Mouse (Mus musculus) brain, embryonic 18.5 days (tissue): Measurements from ENCODE around the gene Usp22.
"Not testable (repeated sequence)": the region's sequence is repeated elsewhere in the genome, so short reads cannot be mapped to it uniquely, and the experiment has no call there.

Source experiments
- DNase-seq: peaks from one replicate; pipeline ENCODE4 v3.0.0-alpha.2; 2012; ENCODE audit warnings: low read depth, low spot score

The Usp22 gene

GRCm38 (mm10) chr11:61143564-61144469 is 31.0 kb downstream of the Usp22 start:
- DNase-seq = no peak

- DNase-seq = no peak
Measured at GRCm38 (mm10) chr11:61142941-61143530, 31.8 kb downstream of the Usp22 start.

GRCm38 (mm10) chr11:61142262-61142661 is 32.6 kb downstream of the Usp22 start:
- DNase-seq = no peak

- no peak for DNase-seq
Measured at GRCm38 (mm10) chr11:61141693-61142092, 33.2 kb downstream of the Usp22 start.

GRCm38 (mm10) chr11:61132943-61133342 is 41.9 kb downstream of the Usp22 start:
- DNase-seq = no peak

GRCm38 (mm10) chr11:61130646-61131045 is 44.2 kb downstream of the Usp22 start:
- DNase-seq = not testable (repeated sequence)

- DNase-seq = no peak
Measured at GRCm38 (mm10) chr11:61129305-61129704, 45.5 kb downstream of the Usp22 start.

GRCm38 (mm10) chr11:61127421-61128055 is 47.3 kb downstream of the Usp22 start:
- DNase-seq = no peak

GRCm38 (mm10) chr11:61126606-61127355 is 48.1 kb downstream of the Usp22 start, which contains the start of gene Tnfrsf13b:
Gene Tnfrsf13b (plus strand): TSS chr11:61126755.
- no peak for DNase-seq

- no peak for DNase-seq
Measured at GRCm38 (mm10) chr11:61125970-61126369, 48.9 kb downstream of the Usp22 start.

GRCm38 (mm10) chr11:61123886-61124285 is 51.0 kb downstream of the Usp22 start:
- DNase-seq = no peak

- no peak for DNase-seq
Measured at GRCm38 (mm10) chr11:61122769-61123288, 52.0 kb downstream of the Usp22 start.

GRCm38 (mm10) chr11:61122283-61122768 is 52.5 kb downstream of the Usp22 start:
- no peak for DNase-seq

- no peak for DNase-seq
Measured at GRCm38 (mm10) chr11:61119996-61120583, 54.8 kb downstream of the Usp22 start.

GRCm38 (mm10) chr11:61116226-61116625 is 58.6 kb downstream of the Usp22 start:
- DNase-seq = no peak

- DNase-seq = no peak
Measured at GRCm38 (mm10) chr11:61112323-61112995, 62.4 kb downstream of the Usp22 start.

- DNase-seq = no peak
Measured at GRCm38 (mm10) chr11:61111472-61111871, 63.4 kb downstream of the Usp22 start.

- no peak for DNase-seq
Measured at GRCm38 (mm10) chr11:61110928-61111327, 63.9 kb downstream of the Usp22 start.

- DNase-seq = no peak
Measured at GRCm38 (mm10) chr11:61110113-61110512, 64.7 kb downstream of the Usp22 start.

- no peak for DNase-seq
Measured at GRCm38 (mm10) chr11:61109707-61110106, 65.1 kb downstream of the Usp22 start.
